Comparison of ENCODE assay signal across 16 mouse cellular contexts in genomic region chr19:5892262-5892661, GRCm38 (mm10). TPM values are rescaled to one million over a fixed set of nuclear protein-coding genes. Genes with fewer than 3 reads are reported as not detected.
DNase-seq lines count a peak whose midpoint lies in the region; ATAC-seq lines count a peak whose summit lies in the region.
"Had no signal": no experiment of that assay in that cellular context is flagged by ENCODE, and none has a peak within 500 bp of the region (broad histone marks: within the 10 kb centered on the region; RNA-seq: fewer than 3 reads in every experiment).

No protein-coding gene starts in this region.

- no peak for DNase-seq in liver, embryonic 11.5 days (ENCODE audit: low spot score)
- DNase-seq in kidney, adult 18-20 months: no peak
- DNase-seq in kidney, postnatal 25 days: no peak
- DNase-seq: adrenal gland, postnatal 14 days; cerebellum, adult 9-11 months; gastrocnemius, postnatal 25 days; heart, adult 2 months; right cerebral cortex, postnatal 25 days had no signal

- WGBS in forebrain, embryonic 13.5 days: 94% methylated on average over 7 of the region's 7 CpGs
- WGBS in forebrain, embryonic 16.5 days: 91% methylated on average over 7 of the region's 7 CpGs
- 90% methylated on average over 7 of the region's 7 CpGs for WGBS in liver, embryonic 15.5 days (ENCODE audit: insufficient replicate concordance)
- WGBS in liver, embryonic 11.5 days: 93% methylated on average over 7 of the region's 7 CpGs
- WGBS in forebrain, embryonic 15.5 days: 91% methylated on average over 7 of the region's 7 CpGs
- 93% methylated on average over 7 of the region's 7 CpGs for WGBS in midbrain, embryonic 15.5 days

- H3K27ac ChIP-seq in forebrain, embryonic 13.5 days: no peak overlapping the region
- H3K27ac ChIP-seq in forebrain, embryonic 16.5 days (ENCODE audit: low read length): no peak overlapping the region; the same call in 1 of the 2 replicates
- H3K27ac ChIP-seq in liver, embryonic 15.5 days (replicated peaks): no peak overlapping the region
- H3K27ac ChIP-seq in liver, embryonic 11.5 days (ENCODE audit: low read depth, low read length): no peak overlapping the region
- H3K27ac ChIP-seq in forebrain, embryonic 15.5 days (replicated peaks): no peak overlapping the region
- H3K27ac ChIP-seq in midbrain, embryonic 15.5 days: no peak overlapping the region
- H3K27ac ChIP-seq: heart, adult 2 months; kidney, postnatal 0 days had no signal

- peaks cover 37% of the 10 kb centered on the region for H3K4me1 ChIP-seq in forebrain, embryonic 13.5 days
- H3K4me1 ChIP-seq in forebrain, embryonic 16.5 days (replicated peaks; ENCODE audit: control insufficient read depth, insufficient read depth, low read length): peaks cover 25% of the 10 kb centered on the region
- H3K4me1 ChIP-seq in liver, embryonic 15.5 days (replicated peaks): peaks cover 48% of the 10 kb centered on the region
- H3K4me1 ChIP-seq in liver, embryonic 11.5 days (replicated peaks; ENCODE audit: control insufficient read depth, insufficient read depth, low read length): peaks cover 9% of the 10 kb centered on the region
- peaks cover 30% of the 10 kb centered on the region for H3K4me1 ChIP-seq in forebrain, embryonic 15.5 days
- H3K4me1 ChIP-seq in midbrain, embryonic 15.5 days: peaks cover 26% of the 10 kb centered on the region

- no peaks in the 10 kb centered on the region for H3K9me3 ChIP-seq in forebrain, embryonic 13.5 days (replicated peaks)
- no peaks in the 10 kb centered on the region for H3K9me3 ChIP-seq in forebrain, embryonic 16.5 days (ENCODE audit: control insufficient read depth, low read length)
- H3K9me3 ChIP-seq in liver, embryonic 15.5 days (replicated peaks): no peaks in the 10 kb centered on the region
- no peaks in the 10 kb centered on the region for H3K9me3 ChIP-seq in liver, embryonic 11.5 days (ENCODE audit: control insufficient read depth, low read length)
- H3K9me3 ChIP-seq in forebrain, embryonic 15.5 days: no peaks in the 10 kb centered on the region
- H3K9me3 ChIP-seq in midbrain, embryonic 15.5 days: no peaks in the 10 kb centered on the region

- peak overlapping the region; percentile 77 for H3K4me2 ChIP-seq in forebrain, embryonic 13.5 days
- no peak overlapping the region for H3K4me2 ChIP-seq in forebrain, embryonic 16.5 days (ENCODE audit: low read length)
- H3K4me2 ChIP-seq in liver, embryonic 15.5 days: peak overlapping the region; percentile 98; the same call in 1 of the 2 replicates
- no peak overlapping the region; the same call in 1 of the 2 replicates for H3K4me2 ChIP-seq in liver, embryonic 11.5 days
- H3K4me2 ChIP-seq in forebrain, embryonic 15.5 days (replicated peaks): peak overlapping the region; percentile 69; the same call in 1 of the 2 replicates
- peak overlapping the region; percentile 68; the same call in 1 of the 2 replicates for H3K4me2 ChIP-seq in midbrain, embryonic 15.5 days

- H3K4me3 ChIP-seq in forebrain, embryonic 13.5 days: peak overlapping the region; percentile 64
- no peak overlapping the region for H3K4me3 ChIP-seq in forebrain, embryonic 16.5 days (replicated peaks; ENCODE audit: low read length)
- H3K4me3 ChIP-seq in liver, embryonic 15.5 days (replicated peaks): no peak overlapping the region
- H3K4me3 ChIP-seq in liver, embryonic 11.5 days (ENCODE audit: low read depth, low read length): no peak overlapping the region
- no peak overlapping the region for H3K4me3 ChIP-seq in forebrain, embryonic 15.5 days
- H3K4me3 ChIP-seq in midbrain, embryonic 15.5 days: no peak overlapping the region
- H3K4me3 ChIP-seq: heart, adult 2 months had no signal

- no peak overlapping the region for H3K9ac ChIP-seq in forebrain, embryonic 13.5 days
- H3K9ac ChIP-seq in forebrain, embryonic 16.5 days (replicated peaks; ENCODE audit: low read depth, low read length): no peak overlapping the region; the same call in 1 of the 2 replicates
- H3K9ac ChIP-seq in liver, embryonic 15.5 days: no peak overlapping the region
- H3K9ac ChIP-seq in liver, embryonic 11.5 days (ENCODE audit: low read depth, low read length): no peak overlapping the region
- H3K9ac ChIP-seq in forebrain, embryonic 15.5 days (replicated peaks): no peak overlapping the region
- no peak overlapping the region for H3K9ac ChIP-seq in midbrain, embryonic 15.5 days

- H3K27me3 ChIP-seq in forebrain, embryonic 13.5 days: no peaks in the 10 kb centered on the region
- H3K27me3 ChIP-seq in forebrain, embryonic 16.5 days (replicated peaks; ENCODE audit: control insufficient read depth, insufficient read depth, low read length): no peaks in the 10 kb centered on the region
- H3K27me3 ChIP-seq in liver, embryonic 15.5 days: peaks cover 20% of the 10 kb centered on the region
- H3K27me3 ChIP-seq in liver, embryonic 11.5 days (replicated peaks; ENCODE audit: control insufficient read depth, insufficient read depth, low read length): no peaks in the 10 kb centered on the region
- H3K27me3 ChIP-seq in forebrain, embryonic 15.5 days: no peaks in the 10 kb centered on the region
- no peaks in the 10 kb centered on the region for H3K27me3 ChIP-seq in midbrain, embryonic 15.5 days (replicated peaks)

- no peak for ATAC-seq in forebrain, embryonic 13.5 days
- no peak for ATAC-seq in forebrain, embryonic 16.5 days
- ATAC-seq in liver, embryonic 15.5 days (ENCODE audit: insufficient read depth): no peak
- no peak for ATAC-seq in liver, embryonic 11.5 days (replicated peaks; ENCODE audit: low FRiP score)
- no peak for ATAC-seq in forebrain, embryonic 15.5 days (replicated peaks)
- no peak for ATAC-seq in midbrain, embryonic 15.5 days (replicated peaks)
- ATAC-seq: intestine, postnatal 0 days; lung, postnatal 0 days had no signal

- H3K36me3 ChIP-seq in forebrain, embryonic 13.5 days (ENCODE audit: poor library complexity, severe bottlenecking): peaks cover 31% of the 10 kb centered on the region
- H3K36me3 ChIP-seq in forebrain, embryonic 16.5 days (ENCODE audit: control insufficient read depth, insufficient read depth): peaks cover 8% of the 10 kb centered on the region; the same call in 1 of the 2 replicates
- peaks cover 35% of the 10 kb centered on the region for H3K36me3 ChIP-seq in liver, embryonic 15.5 days (replicated peaks)
- H3K36me3 ChIP-seq in liver, embryonic 11.5 days (ENCODE audit: control insufficient read depth, insufficient read depth, low read length): peaks cover 16% of the 10 kb centered on the region
- H3K36me3 ChIP-seq in forebrain, embryonic 15.5 days: peaks cover 13% of the 10 kb centered on the region
- H3K36me3 ChIP-seq in midbrain, embryonic 15.5 days (replicated peaks): peaks cover 4% of the 10 kb centered on the region; the same call in 1 of the 2 replicates

RNA-seq across cellular contexts. Expression of gene Tigd3, which starts 1.7 kb away (rescaled TPM):
- polyA plus RNA-seq in forebrain, embryonic 13.5 days (2015; fragmentation: Nextera tagmentation; extraction: Ambion mirVana): 13.1 and 15.5 TPM in 2 replicates
- polyA plus RNA-seq in forebrain, embryonic 16.5 days (2015; fragmentation: Nextera tagmentation; extraction: Ambion mirVana): 11.0 and 13.7 TPM in 2 replicates
- polyA plus RNA-seq in liver, embryonic 15.5 days (2015; fragmentation: Nextera tagmentation; extraction: Ambion mirVana): 2.8 and 2.9 TPM in 2 replicates
- 3.9 and 4.2 TPM in 2 replicates for polyA plus RNA-seq in liver, embryonic 11.5 days (2014; fragmentation: Nextera tagmentation; extraction: Ambion mirVana)
- 12.9 and 14.3 TPM in 2 replicates for polyA plus RNA-seq in forebrain, embryonic 15.5 days (2015; fragmentation: Nextera tagmentation; extraction: Ambion mirVana)
- polyA plus RNA-seq in midbrain, embryonic 15.5 days (2015; fragmentation: Nextera tagmentation; extraction: Ambion mirVana): 13.8 and 16.4 TPM in 2 replicates

RNA-seq across cellular contexts. Expression of gene Slc25a45, which starts 14.7 kb away (rescaled TPM):
- 1.2 and 1.4 TPM in 2 replicates for polyA plus RNA-seq in forebrain, embryonic 13.5 days (2015; fragmentation: Nextera tagmentation; extraction: Ambion mirVana)
- polyA plus RNA-seq in forebrain, embryonic 16.5 days (2015; fragmentation: Nextera tagmentation; extraction: Ambion mirVana): 1.5 and 2.0 TPM in 2 replicates
- 7.1 and 7.9 TPM in 2 replicates for polyA plus RNA-seq in liver, embryonic 15.5 days (2015; fragmentation: Nextera tagmentation; extraction: Ambion mirVana)
- 7.5 and 8.2 TPM in 2 replicates for polyA plus RNA-seq in liver, embryonic 11.5 days (2014; fragmentation: Nextera tagmentation; extraction: Ambion mirVana)
- 1.2 and 1.7 TPM in 2 replicates for polyA plus RNA-seq in forebrain, embryonic 15.5 days (2015; fragmentation: Nextera tagmentation; extraction: Ambion mirVana)
- polyA plus RNA-seq in midbrain, embryonic 15.5 days (2015; fragmentation: Nextera tagmentation; extraction: Ambion mirVana): 2.0 and 2.9 TPM in 2 replicates

RNA-seq across cellular contexts. Expression of gene Frmd8, which starts 17.2 kb away (rescaled TPM):
- polyA plus RNA-seq in forebrain, embryonic 13.5 days (2015; fragmentation: Nextera tagmentation; extraction: Ambion mirVana): 21.7 and 26.2 TPM in 2 replicates
- polyA plus RNA-seq in forebrain, embryonic 16.5 days (2015; fragmentation: Nextera tagmentation; extraction: Ambion mirVana): 20.9 and 21.5 TPM in 2 replicates
- 12.9 and 13.1 TPM in 2 replicates for polyA plus RNA-seq in liver, embryonic 15.5 days (2015; fragmentation: Nextera tagmentation; extraction: Ambion mirVana)
- polyA plus RNA-seq in liver, embryonic 11.5 days (2014; fragmentation: Nextera tagmentation; extraction: Ambion mirVana): 26.8 and 27.9 TPM in 2 replicates
- 19.5 and 23.3 TPM in 2 replicates for polyA plus RNA-seq in forebrain, embryonic 15.5 days (2015; fragmentation: Nextera tagmentation; extraction: Ambion mirVana)
- 16.1 and 19.2 TPM in 2 replicates for polyA plus RNA-seq in midbrain, embryonic 15.5 days (2015; fragmentation: Nextera tagmentation; extraction: Ambion mirVana)

RNA-seq across cellular contexts. Expression of gene Dpf2, which starts 20.5 kb away (rescaled TPM):
- polyA plus RNA-seq in forebrain, embryonic 13.5 days (2015; fragmentation: Nextera tagmentation; extraction: Ambion mirVana): 147 and 169 TPM in 2 replicates
- polyA plus RNA-seq in forebrain, embryonic 16.5 days (2015; fragmentation: Nextera tagmentation; extraction: Ambion mirVana): 124 and 126 TPM in 2 replicates
- polyA plus RNA-seq in liver, embryonic 15.5 days (2015; fragmentation: Nextera tagmentation; extraction: Ambion mirVana): 52.7 and 59.4 TPM in 2 replicates
- polyA plus RNA-seq in liver, embryonic 11.5 days (2014; fragmentation: Nextera tagmentation; extraction: Ambion mirVana): 119 and 127 TPM in 2 replicates
- polyA plus RNA-seq in forebrain, embryonic 15.5 days (2015; fragmentation: Nextera tagmentation; extraction: Ambion mirVana): 120 and 137 TPM in 2 replicates
- polyA plus RNA-seq in midbrain, embryonic 15.5 days (2015; fragmentation: Nextera tagmentation; extraction: Ambion mirVana): 122 and 130 TPM in 2 replicates

RNA-seq across cellular contexts. Expression of gene Cdc42ep2, which starts 32.4 kb away (rescaled TPM):
- 4.2 and 4.6 TPM in 2 replicates for polyA plus RNA-seq in forebrain, embryonic 13.5 days (2015; fragmentation: Nextera tagmentation; extraction: Ambion mirVana)
- 11.1 and 12.4 TPM in 2 replicates for polyA plus RNA-seq in forebrain, embryonic 16.5 days (2015; fragmentation: Nextera tagmentation; extraction: Ambion mirVana)
- polyA plus RNA-seq in liver, embryonic 15.5 days (2015; fragmentation: Nextera tagmentation; extraction: Ambion mirVana): 2.9 and 3.1 TPM in 2 replicates
- polyA plus RNA-seq in liver, embryonic 11.5 days (2014; fragmentation: Nextera tagmentation; extraction: Ambion mirVana): 5.1 TPM in 2 replicates
- 9.1 and 10.1 TPM in 2 replicates for polyA plus RNA-seq in forebrain, embryonic 15.5 days (2015; fragmentation: Nextera tagmentation; extraction: Ambion mirVana)
- polyA plus RNA-seq in midbrain, embryonic 15.5 days (2015; fragmentation: Nextera tagmentation; extraction: Ambion mirVana): 16.3 and 16.7 TPM in 2 replicates

Comparison
In these comparisons a context has a peak if more than half of its experiments do, and no peak if none do; other contexts are left out.
1. H3K4me2 ChIP-seq: peak in forebrain, embryonic 13.5 days (single experiment), liver, embryonic 15.5 days (single experiment), forebrain, embryonic 15.5 days (single experiment) and midbrain, embryonic 15.5 days (single experiment); none in forebrain, embryonic 16.5 days (single experiment) and liver, embryonic 11.5 days (single experiment).